Comparison of ENCODE assay signal across 13 mouse cellular contexts in genomic region chr12:17748155-17748529, GRCm38 (mm10). TPM values are rescaled to one million over a fixed set of nuclear protein-coding genes. Genes with fewer than 3 reads are reported as not detected.
DNase-seq lines count a peak whose midpoint lies in the region; ATAC-seq and TF ChIP-seq lines count a peak whose summit lies in the region.
"Had no signal": no experiment of that assay in that cellular context is flagged by ENCODE, and none has a peak within 500 bp of the region (broad histone marks: within the 10 kb centered on the region; RNA-seq: fewer than 3 reads in every experiment).

No protein-coding gene starts in this region.

- peak; percentile 36 for DNase-seq in kidney, adult 2 months
- no peak for DNase-seq in kidney, adult 18-20 months
- DNase-seq in embryonic facial prominence, embryonic 10.5 days (ENCODE audit: low spot score), result no peak
- DNase-seq in adrenal gland, adult 18-20 months (ENCODE audit: low spot score in 2 of 2), result no peak
- no peak for DNase-seq in ovary, postnatal 10 days (ENCODE audit: low spot score)
- DNase-seq: adrenal gland, adult 8-10 months; cerebellum, postnatal 10 days; kidney, postnatal 14 days; layer of hippocampus, adult 9-11 months had no signal

- no peak overlapping the region for H3K4me3 ChIP-seq in kidney, adult 2 months (ENCODE audit: insufficient read depth, low read depth, low read length)
- H3K4me3 ChIP-seq in midbrain, embryonic 12.5 days, result no peak overlapping the region
- no peak overlapping the region for H3K4me3 ChIP-seq in midbrain, embryonic 16.5 days (ENCODE audit: low read depth, low read length)
- no peak overlapping the region for H3K4me3 ChIP-seq in embryonic facial prominence, embryonic 10.5 days
- H3K4me3 ChIP-seq: liver, embryonic 12.5 days; neural tube, embryonic 15.5 days had no signal

- no peaks in the 10 kb centered on the region for H3K9me3 ChIP-seq in midbrain, embryonic 12.5 days
- no peaks in the 10 kb centered on the region for H3K9me3 ChIP-seq in midbrain, embryonic 16.5 days (replicated peaks; ENCODE audit: control insufficient read depth, low read length, poor library complexity, severe bottlenecking)
- H3K9me3 ChIP-seq in embryonic facial prominence, embryonic 10.5 days, result no peaks in the 10 kb centered on the region
- H3K9me3 ChIP-seq: liver, embryonic 12.5 days; neural tube, embryonic 15.5 days had no signal

- H3K27me3 ChIP-seq in kidney, adult 2 months (replicated peaks; ENCODE audit: control insufficient read depth, insufficient read depth, low read length), result no peaks in the 10 kb centered on the region
- no peaks in the 10 kb centered on the region for H3K27me3 ChIP-seq in midbrain, embryonic 12.5 days
- H3K27me3 ChIP-seq in midbrain, embryonic 16.5 days (ENCODE audit: control insufficient read depth, insufficient read depth, low read depth, low read length), result no peaks in the 10 kb centered on the region
- H3K27me3 ChIP-seq in embryonic facial prominence, embryonic 10.5 days (replicated peaks; ENCODE audit: low read depth, poor library complexity, severe bottlenecking), result no peaks in the 10 kb centered on the region
- H3K27me3 ChIP-seq: liver, embryonic 12.5 days; neural tube, embryonic 15.5 days had no signal

- peak overlapping the region; percentile 42; the same call in 1 of the 2 replicates for H3K27ac ChIP-seq in kidney, adult 2 months (ENCODE audit: insufficient read depth, low read depth, low read length)
- peak overlapping the region; percentile 32; the same call in 1 of the 2 replicates for H3K27ac ChIP-seq in midbrain, embryonic 12.5 days (replicated peaks)
- no peak overlapping the region for H3K27ac ChIP-seq in midbrain, embryonic 16.5 days (ENCODE audit: low read length)
- peak overlapping the region; percentile 63; the same call in 1 of the 2 replicates for H3K27ac ChIP-seq in embryonic facial prominence, embryonic 10.5 days (replicated peaks)
- H3K27ac ChIP-seq: liver, embryonic 12.5 days; neural tube, embryonic 15.5 days had no signal

- TF ChIP-seq POLR2A in kidney, adult 2 months (IDR thresholded peaks at IDR 0.05; ENCODE audit: low read depth, low read length), result no peak

- TF ChIP-seq CTCF in kidney, adult 2 months (conservative IDR thresholded peaks at IDR 0.05; ENCODE audit: insufficient read depth, insufficient read length, low read depth, low read length), result no peak

- no peaks in the 10 kb centered on the region for H3K36me3 ChIP-seq in kidney, adult 2 months (ENCODE audit: control insufficient read depth, insufficient read depth, low read length)
- no peaks in the 10 kb centered on the region for H3K36me3 ChIP-seq in midbrain, embryonic 12.5 days
- H3K36me3 ChIP-seq in midbrain, embryonic 16.5 days (ENCODE audit: control insufficient read depth, insufficient read depth, low read length), result no peaks in the 10 kb centered on the region
- H3K36me3 ChIP-seq in embryonic facial prominence, embryonic 10.5 days (replicated peaks), result no peaks in the 10 kb centered on the region
- H3K36me3 ChIP-seq: liver, embryonic 12.5 days; neural tube, embryonic 15.5 days had no signal

- ATAC-seq in midbrain, embryonic 12.5 days (ENCODE audit: low FRiP score, low read depth), result no peak
- no peak for ATAC-seq in midbrain, embryonic 16.5 days
- ATAC-seq: liver, embryonic 12.5 days had no signal

- 14% methylated on average over 4 of the region's 4 CpGs for WGBS in kidney, adult 2 months
- WGBS in midbrain, embryonic 12.5 days, result 26% methylated on average over 4 of the region's 4 CpGs
- WGBS in midbrain, embryonic 16.5 days, result 26% methylated on average over 4 of the region's 4 CpGs
- WGBS in embryonic facial prominence, embryonic 10.5 days, result 31% methylated on average over 4 of the region's 4 CpGs

- H3K9ac ChIP-seq in midbrain, embryonic 12.5 days (replicated peaks), result no peak overlapping the region
- H3K9ac ChIP-seq in midbrain, embryonic 16.5 days (ENCODE audit: low read depth, low read length), result no peak overlapping the region
- H3K9ac ChIP-seq: liver, embryonic 12.5 days; neural tube, embryonic 15.5 days had no signal

- peaks cover 60% of the 10 kb centered on the region for H3K4me1 ChIP-seq in kidney, adult 2 months (ENCODE audit: control insufficient read depth, insufficient read depth, low read length)
- peaks cover 51% of the 10 kb centered on the region for H3K4me1 ChIP-seq in midbrain, embryonic 12.5 days
- peaks cover 27% of the 10 kb centered on the region for H3K4me1 ChIP-seq in midbrain, embryonic 16.5 days (ENCODE audit: control insufficient read depth, insufficient read depth, low read length)
- peaks cover 61% of the 10 kb centered on the region for H3K4me1 ChIP-seq in embryonic facial prominence, embryonic 10.5 days

- H3K4me2 ChIP-seq in midbrain, embryonic 12.5 days (replicated peaks), result no peak overlapping the region
- H3K4me2 ChIP-seq in midbrain, embryonic 16.5 days (ENCODE audit: low read length), result no peak overlapping the region
- H3K4me2 ChIP-seq: liver, embryonic 12.5 days; neural tube, embryonic 15.5 days had no signal

RNA-seq across cellular contexts. Expression of gene Hpcal1, which starts 57.5 kb away (rescaled TPM):
- polyA plus RNA-seq in kidney, adult 2 months (2012; rRNA removed), result 128 and 144 TPM in 2 replicates
- 33.9 and 35.6 TPM in 2 replicates for polyA plus RNA-seq in midbrain, embryonic 12.5 days (2016; fragmentation: Nextera tagmentation; extraction: Ambion mirVana)
- polyA plus RNA-seq in midbrain, embryonic 16.5 days (2015; fragmentation: Nextera tagmentation; extraction: Ambion mirVana), result 97.2 and 107 TPM in 2 replicates
- polyA plus RNA-seq in embryonic facial prominence, embryonic 10.5 days (2016; fragmentation: Nextera tagmentation; extraction: Ambion mirVana), result 34.2 and 37.4 TPM in 2 replicates
- 10 to 100 TPM; 23.2 to 25.2 TPM for total RNA-seq in adrenal gland, adult 18-20 months (2021)
